Mouse (Mus musculus) kidney, postnatal 14 days (tissue): ENCODE results near the gene Kdr.
A peak's percentile ranks its signal among the peaks of the same experiment; 100 is the strongest.

Source experiments
- DNase-seq: peaks from one replicate; pipeline ENCODE4 v3.0.0; 2022; ENCODE audit warnings: mixed read lengths

Gene Kdr

GRCm38 (mm10) chr5:75906102-75906501, 72.2 kb downstream of the Kdr start:
- DNase-seq, result peak; percentile 43

- DNase-seq, result peak; percentile 22
These were observed 77.9 kb downstream of the Kdr start for GRCm38 (mm10) chr5:75900231-75900920.

GRCm38 (mm10) chr5:75895351-75895750, 82.9 kb downstream of the Kdr start:
- no peak for DNase-seq

DNA sequence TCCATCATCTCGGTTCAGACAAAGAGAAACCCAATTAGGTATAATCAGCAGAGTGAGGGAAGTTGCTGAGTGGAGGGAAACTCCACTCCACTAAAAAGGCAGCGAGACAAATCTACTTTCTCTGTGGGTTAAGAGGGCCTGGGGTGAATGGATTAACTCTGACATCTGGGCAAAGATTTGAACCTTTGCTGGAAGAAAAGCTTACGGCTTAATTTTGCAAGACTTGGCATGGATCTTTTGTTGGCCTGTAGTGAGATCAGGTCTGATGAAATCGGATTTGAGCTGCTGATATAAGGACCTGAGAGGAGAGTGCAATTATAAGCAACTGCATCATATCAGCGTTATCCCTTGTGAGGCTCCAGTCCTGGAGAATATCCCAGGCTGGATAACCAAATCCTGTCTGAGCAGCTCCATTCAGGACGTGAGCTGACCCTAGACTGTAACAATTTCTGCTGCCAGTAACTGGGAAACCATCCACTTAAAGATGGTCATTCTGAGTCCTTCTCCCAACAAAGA, 85.2 kb downstream of the Kdr start:
- no peak for DNase-seq
